Mouse (Mus musculus): ENCODE data around the gene Nme3.
A peak's percentile ranks its signal among the peaks of the same experiment; 100 is the strongest.

The Nme3 gene

GRCm38 (mm10) chr17:24896241-24896992 lies at the start of gene Nme3:
Gene Nme3 (plus strand): TSS chr17:24896500.
- no peak for DNase-seq (ENCODE audit: low read depth, low spot score)

GRCm38 (mm10) chr17:24847386-24847785 lies 48.9 kb upstream of the Nme3 start:
- no peak for DNase-seq (ENCODE audit: low read depth, low spot score)

GRCm38 (mm10) chr17:24848600-24849031 lies 47.7 kb upstream of the Nme3 start:
- DNase-seq (ENCODE audit: low read depth, low spot score), result no peak

- DNase-seq (ENCODE audit: low read depth, low spot score), result no peak
Observed at GRCm38 (mm10) chr17:24849733-24850064, 46.6 kb upstream of the Nme3 start.

- DNase-seq (ENCODE audit: low read depth, low spot score), result peak; percentile 93
Observed at GRCm38 (mm10) chr17:24850065-24850772, 46.1 kb upstream of the Nme3 start, which contains the start of gene Fahd1. Gene Fahd1 (minus strand): TSS chr17:24850364.

- DNase-seq (ENCODE audit: low read depth, low spot score), result no peak
Observed at GRCm38 (mm10) chr17:24850773-24851127, 45.5 kb upstream of the Nme3 start.

- no peak for DNase-seq (ENCODE audit: low read depth, low spot score)
Observed at GRCm38 (mm10) chr17:24851381-24852125, 44.7 kb upstream of the Nme3 start.

- DNase-seq (ENCODE audit: low read depth, low spot score), result no peak
Observed at GRCm38 (mm10) chr17:24855838-24856464, 40.3 kb upstream of the Nme3 start.

- DNase-seq (ENCODE audit: low read depth, low spot score), result no peak
Observed at GRCm38 (mm10) chr17:24856589-24856988, 39.7 kb upstream of the Nme3 start.

GRCm38 (mm10) chr17:24857831-24858470 lies 38.3 kb upstream of the Nme3 start:
- no peak for DNase-seq (ENCODE audit: low read depth, low spot score)

- DNase-seq (ENCODE audit: low read depth, low spot score), result no peak
Observed at GRCm38 (mm10) chr17:24858967-24859366, 37.3 kb upstream of the Nme3 start.

- no peak for DNase-seq (ENCODE audit: low read depth, low spot score)
Observed at GRCm38 (mm10) chr17:24860076-24860475, 36.2 kb upstream of the Nme3 start.

GRCm38 (mm10) chr17:24861785-24862184 lies 34.5 kb upstream of the Nme3 start:
- no peak for DNase-seq (ENCODE audit: low read depth, low spot score)

GRCm38 (mm10) chr17:24865776-24866175 lies 30.5 kb upstream of the Nme3 start, which contains the start of gene Igfals:
Gene Igfals (plus strand): TSS chr17:24865997.
- no peak for DNase-seq (ENCODE audit: low read depth, low spot score)

- DNase-seq (ENCODE audit: low read depth, low spot score), result no peak
Observed at GRCm38 (mm10) chr17:24867914-24868313, 28.4 kb upstream of the Nme3 start.

GRCm38 (mm10) chr17:24873695-24874404 lies 22.4 kb upstream of the Nme3 start:
- DNase-seq (ENCODE audit: low read depth, low spot score), result no peak

GRCm38 (mm10) chr17:24874405-24874745 lies 21.9 kb upstream of the Nme3 start:
- DNase-seq (ENCODE audit: low read depth, low spot score), result no peak

GRCm38 (mm10) chr17:24874989-24875388 lies 21.3 kb upstream of the Nme3 start:
- DNase-seq (ENCODE audit: low read depth, low spot score), result no peak

- DNase-seq (ENCODE audit: low read depth, low spot score), result no peak
Observed at GRCm38 (mm10) chr17:24877336-24878116, 18.8 kb upstream of the Nme3 start.

GRCm38 (mm10) chr17:24878117-24878397 lies 18.2 kb upstream of the Nme3 start:
- DNase-seq (ENCODE audit: low read depth, low spot score), result no peak

Measured in WW6 (cell line).